Mouse (Mus musculus): ENCODE measurements around the gene Dnajb2.

Dnajb2 gene

DNA sequence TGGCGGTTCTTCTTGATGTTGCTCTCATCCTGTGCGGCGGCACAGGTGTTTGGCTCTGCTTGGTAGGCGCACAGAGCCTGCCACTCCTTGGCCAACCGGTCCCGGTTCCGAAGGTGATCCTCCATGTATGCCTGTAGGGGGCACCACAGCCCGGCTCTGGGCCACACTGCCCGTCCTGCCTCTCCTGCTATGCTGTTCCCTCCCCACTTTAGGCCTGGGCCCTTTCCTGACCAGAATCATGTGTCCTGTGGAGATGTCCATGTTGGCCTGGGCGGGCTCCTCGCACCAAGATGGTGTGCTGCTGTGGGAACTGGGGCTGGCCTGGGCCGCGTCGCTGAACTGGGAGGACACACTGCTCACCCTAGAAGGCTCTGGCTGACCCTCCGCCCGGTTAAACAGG lies 16.8 kb downstream of the Dnajb2 start:
- peak; percentile 27 for DNase-seq

DNA sequence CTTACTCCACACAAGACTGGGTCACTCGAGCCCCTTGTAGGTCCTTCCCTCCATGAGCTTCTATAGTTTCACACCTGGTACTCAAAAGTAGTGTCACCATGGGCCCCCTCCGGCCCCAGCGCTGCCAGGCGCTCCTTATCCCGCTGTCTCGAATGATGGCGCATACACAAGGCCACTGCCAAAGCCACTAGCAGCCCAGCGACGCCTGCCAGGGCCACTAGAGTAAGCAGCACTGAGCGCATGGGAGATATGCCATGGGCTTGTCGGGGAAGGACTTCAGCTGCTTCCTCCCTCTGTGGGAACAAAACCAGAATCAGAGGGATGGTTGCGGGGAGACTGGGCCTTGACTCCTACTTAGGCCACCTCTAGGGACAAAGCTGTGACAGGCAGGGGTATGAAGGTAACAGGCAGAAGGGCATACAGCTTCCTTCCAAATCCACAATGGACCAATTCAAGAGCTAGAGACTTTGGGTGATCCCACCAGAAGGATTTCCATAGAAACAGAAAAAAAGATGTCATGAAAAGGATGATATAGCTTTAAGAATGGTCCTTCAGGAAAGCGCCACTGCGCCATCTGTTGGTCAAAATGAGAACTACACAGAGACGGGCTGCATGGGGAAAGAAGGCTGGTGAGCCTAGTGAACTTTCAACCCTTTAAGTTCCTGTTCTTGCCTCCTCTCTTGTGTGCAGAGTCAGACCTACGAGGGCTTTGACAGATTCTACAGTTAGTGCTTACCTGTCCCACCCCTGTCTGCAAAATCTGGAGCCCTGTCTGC lies 17.8 kb downstream of the Dnajb2 start:
- DNase-seq: peak; percentile 88

DNA sequence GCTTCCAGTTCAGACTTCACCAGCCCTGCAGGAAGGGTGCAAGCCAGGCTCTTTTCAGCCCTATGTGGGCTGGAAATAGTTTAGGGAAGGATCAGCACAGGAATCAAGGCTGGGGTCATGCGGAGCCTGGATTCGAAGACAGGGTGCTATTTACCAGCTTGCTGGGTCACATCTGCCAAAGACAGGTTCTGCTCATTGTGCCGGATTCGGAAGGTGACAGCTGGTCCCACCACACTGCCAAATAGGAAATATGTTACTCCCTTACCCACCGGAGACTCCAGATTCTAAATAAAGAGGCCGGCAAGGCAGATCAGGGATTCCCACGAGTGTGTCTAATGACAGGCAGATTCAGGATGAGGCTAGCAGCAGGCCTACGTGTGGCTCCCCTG lies 18.4 kb downstream of the Dnajb2 start:
- no peak for DNase-seq

DNA sequence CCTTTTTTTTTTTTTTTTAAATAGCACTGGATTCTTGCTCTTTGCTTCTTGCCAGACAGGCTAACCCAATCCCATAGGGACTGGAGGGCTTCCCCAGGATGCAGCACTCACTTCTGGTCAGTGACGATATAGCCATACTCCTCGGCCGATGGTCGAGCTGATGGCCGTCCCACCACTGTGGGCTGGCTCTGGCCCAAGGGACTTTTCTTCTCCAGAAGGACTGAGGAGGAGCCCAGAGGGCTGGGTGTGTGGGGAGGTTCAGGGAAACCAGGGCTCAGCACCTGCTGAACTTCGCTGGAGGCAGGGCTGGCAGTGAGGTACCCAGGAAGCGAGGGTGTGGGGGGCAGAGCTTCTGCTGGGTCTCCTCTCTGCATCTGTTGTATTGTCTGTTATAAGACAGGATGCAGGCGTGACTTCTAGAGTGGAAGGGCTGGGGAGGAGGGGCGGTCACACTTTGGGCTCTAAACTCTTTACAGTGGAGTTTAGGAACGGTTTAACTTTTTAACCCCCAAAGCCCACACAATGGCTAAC lies 19.4 kb downstream of the Dnajb2 start:
- peak; percentile 78 for DNase-seq

DNA sequence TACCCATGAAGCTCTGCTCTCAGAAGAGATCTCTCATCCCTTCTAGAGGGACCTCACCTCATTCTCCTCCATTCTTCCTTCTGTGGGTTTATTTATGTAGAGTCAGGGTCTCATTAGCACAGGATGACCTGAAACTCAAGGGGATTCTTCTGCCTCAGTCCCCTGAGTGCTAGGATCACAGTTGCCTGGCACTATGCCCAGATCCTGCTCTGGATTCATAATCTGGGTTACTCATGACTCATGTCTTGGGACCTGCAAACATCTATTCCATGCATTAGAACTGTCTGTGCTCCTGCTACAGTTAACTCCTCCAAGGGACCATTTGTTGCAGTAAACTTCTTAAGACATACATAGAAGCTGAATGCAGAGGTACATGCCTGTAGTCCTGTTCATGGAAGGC lies 25.1 kb downstream of the Dnajb2 start:
- DNase-seq: no peak

DNA sequence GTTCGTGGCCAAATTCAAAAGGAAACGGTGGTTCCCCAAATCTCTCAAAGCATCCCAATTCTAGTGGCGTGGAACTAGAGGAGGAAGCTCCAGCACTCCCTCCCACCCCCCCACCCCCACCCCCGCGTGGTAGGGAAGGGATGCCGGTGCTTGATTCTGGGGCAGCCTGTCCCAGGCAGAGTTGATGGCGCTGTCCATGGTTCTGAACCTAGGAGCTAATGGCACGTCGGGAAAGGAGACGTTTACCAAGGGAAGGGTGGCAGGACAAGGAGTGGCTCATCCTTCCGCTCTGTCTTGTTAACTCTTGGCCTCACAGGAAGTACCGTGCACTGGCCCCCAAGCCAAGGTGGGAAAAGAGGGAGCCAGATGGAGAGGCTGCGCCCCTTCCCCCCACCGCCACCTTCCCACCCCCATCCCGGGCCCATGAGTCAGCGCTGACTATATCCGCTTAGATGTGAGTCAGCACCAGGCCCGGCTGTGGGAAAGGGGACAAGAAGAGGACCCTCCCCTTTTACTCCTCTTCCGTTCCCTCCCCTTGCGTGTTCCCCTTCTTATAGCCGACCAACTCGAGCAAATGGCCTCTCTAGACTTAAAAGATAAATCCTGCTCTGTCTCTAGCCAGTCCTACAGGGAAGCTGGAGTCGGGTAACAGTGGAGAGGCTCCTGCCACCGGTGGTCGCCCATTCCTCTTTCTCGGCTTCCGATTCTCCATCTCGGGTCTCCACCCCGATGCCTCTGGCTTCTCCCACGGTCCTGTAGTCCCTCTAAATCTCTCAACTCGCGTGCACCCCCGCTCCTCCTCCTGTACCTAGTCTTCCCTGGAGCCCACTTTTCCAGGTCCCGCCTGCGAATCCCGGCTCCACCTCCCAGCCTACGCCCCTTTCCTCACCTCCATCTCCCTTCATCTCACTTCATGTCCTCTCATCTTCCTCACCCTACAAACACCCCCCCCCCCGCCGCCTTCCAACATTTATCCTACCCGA lies 27.1 kb downstream of the Dnajb2 start:
- peak; percentile 62 for DNase-seq

DNA sequence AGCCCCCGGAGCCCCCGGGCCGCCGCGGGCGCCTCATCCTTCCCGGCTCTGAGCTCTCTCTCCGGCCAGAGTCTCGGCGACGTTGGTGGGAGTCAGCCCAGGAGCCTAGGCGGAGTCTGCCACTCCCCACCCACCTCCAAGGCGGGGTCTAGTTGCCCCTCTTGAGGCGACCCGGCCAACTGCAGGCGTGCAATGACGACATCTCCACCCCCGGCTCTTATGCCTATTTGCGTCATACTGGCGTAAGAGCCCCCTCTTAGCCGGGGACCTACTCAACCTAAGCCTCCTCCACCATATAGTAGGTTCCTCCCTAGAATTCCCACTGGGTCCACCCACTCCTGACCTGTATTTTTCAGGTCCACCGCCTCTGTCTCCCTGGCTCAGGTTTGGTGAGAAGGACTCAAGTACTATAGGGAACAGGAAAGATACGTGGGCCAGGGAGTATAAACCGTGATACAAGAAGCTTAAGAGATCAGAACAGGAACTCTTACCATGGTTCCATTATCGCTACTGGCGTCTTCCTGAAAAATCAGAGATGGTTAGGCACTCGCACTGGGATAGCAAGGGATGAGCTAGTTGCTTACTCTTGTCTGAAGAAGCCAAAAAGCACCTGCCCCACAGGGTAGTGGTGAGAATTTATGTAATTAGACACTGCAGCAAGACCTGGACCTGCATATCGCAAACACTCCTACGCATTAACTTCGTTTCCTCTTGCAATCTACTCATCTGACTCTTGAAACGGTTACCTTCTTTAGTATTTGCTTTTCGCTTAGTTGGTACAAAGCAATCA lies 28.1 kb downstream of the Dnajb2 start, which contains the start of gene Ptprn:
Gene Ptprn, minus strand, starts transcription at position 412 of the 790 bp plus-strand sequence.
- peak; percentile 6 for DNase-seq

DNA sequence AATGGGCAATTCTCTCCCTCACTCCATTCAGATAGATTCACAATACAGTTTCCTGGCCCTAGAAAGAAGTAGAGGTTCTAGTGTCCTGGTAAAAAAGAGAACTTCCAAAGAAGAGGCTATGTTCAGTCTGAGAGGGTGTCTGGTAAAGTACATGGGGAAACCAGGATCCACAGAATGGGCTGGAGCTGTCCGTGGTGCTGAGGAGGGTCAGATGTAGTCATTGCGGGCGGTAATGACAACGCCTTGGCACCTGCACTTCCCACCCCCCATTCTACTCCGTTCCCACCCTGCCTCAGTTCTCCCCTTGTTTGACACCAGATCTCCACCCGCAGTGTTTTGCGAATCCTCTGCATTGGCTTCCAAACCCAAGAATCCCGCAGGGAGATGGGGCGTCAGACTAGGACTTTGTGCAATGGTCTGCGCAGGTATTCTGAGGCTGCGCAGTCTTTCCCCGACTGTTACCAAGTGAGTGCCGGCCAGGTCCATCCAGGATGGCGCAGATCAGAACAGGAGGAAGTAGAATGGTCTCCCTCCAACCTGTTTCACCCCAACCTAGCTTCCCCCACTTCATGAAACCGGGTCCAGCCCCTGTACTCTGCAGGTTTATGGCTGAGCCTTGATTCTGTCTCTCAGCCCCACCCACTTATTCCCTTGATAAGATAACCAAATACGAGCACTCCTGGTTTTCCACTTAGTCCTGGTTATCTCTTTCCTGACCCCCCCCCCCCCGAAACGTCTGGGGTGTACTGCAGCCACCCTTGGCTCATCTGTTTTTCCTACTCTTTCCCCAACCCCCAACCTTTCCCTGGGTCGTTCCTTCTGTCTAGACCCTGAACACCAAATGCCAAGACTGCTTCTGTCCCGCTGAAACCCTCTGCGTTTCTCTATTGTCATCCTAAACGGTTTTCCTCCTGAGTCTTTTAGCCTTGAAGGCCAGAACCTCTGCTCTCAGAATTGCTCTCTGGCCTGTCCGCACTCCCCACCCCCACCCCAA lies 41.3 kb downstream of the Dnajb2 start:
- DNase-seq: peak; percentile 43

DNA sequence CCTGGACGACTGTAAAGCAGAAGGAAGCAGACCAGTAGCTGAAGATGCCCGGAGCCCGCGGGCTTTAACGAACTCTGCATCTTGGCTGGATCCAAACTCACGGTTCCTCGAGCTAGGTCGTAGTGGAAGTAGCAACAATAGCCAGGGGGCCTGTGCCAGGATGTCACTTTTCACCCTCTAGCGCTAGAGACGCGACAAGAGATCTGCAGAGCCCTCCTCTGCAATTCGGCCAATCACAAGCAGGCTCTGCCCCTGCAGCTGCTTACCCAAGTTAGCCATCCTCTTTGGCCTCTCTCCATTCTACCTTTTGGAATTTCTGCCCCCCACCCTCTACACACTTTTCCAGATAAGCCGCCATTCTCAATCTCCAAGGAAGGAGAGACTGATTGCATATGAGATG lies 42.0 kb downstream of the Dnajb2 start, which contains the start of gene Resp18:
Gene Resp18, minus strand, starts transcription at position 188 of the 400 bp plus-strand sequence.
- no peak for DNase-seq

DNA sequence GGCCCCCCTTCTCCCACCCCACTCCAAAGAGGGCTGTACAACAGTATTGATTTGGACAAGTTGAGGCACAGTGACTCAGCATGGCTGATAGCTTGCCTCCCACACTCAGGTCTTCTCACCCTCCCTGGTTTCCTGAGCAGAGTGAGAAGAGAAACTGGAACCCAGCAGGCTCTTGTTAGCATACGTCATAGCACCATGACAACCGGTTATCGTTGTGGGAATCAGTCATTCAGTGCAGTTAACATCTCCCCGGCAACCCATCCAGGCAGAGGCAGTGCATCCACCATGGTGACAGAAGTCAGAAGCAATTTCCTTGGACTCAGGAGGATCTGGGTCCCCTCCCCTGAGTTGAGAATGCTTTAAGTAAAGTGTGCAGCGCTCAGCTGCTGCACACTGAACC lies 46.8 kb downstream of the Dnajb2 start:
- DNase-seq: no peak

DNA sequence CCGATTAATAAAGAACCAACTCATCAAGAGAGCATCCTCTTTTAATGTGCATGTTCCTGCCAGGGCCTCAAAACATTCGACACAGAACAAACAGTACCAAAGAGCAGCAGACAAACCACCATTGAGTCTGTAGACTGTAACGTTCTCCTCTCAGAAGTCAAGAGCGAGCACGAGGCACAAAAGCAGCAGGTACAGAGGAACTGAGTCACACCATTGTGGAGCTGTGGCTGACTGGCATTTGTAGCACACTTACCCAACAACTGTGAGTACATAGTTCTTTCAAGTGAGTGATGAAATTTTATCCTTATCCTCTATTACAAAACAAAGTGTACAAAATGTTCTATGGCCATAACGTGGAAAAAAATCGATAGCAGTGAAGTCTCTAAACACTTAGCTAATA lies 48.7 kb downstream of the Dnajb2 start:
- DNase-seq: no peak

DNA sequence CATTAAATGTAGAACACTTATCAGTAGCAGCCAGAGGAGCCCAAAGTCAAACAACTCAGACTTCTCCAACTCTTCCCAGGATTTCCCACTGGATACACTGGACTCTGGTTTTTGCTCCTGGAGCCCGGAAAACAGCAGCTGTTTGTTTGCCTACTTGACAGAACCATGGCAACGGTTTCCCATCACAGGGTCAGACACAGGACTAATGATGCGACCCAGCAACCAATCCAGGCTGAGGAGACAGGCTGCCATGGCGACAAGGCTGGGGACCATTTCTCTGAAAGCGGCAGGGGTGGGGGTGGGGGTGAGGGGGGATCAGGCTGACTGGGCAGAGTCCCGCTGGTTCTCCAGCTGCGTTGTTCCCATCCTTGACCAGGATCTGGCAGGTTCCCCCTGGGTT lies 53.2 kb downstream of the Dnajb2 start:
- DNase-seq: no peak

DNA sequence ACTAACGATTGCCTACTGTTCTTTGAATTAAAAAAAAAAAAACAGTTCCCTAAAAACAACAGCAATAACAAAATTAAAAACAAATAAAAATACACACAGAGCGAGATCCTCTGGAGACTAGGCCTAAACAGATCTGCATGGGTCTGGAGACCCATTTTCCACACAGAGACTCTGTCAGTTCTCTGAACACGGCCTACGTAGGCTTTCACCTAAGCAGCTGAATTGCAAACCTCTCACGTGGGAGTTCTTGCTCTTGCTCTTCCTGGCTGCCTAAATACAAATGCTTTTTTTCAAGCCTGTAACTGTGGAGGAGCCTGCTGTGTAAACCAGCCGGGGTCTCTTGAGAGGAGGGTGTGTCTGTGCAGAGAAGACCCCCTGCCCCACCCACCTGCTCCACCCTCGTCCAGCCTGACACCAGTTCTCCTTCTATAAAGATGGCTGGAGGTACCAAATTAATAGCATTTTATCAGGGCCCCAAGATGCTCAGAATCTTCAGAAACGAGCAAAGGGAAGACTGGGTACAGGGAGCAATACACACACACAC lies 53.8 kb downstream of the Dnajb2 start:
- DNase-seq: no peak

DNA sequence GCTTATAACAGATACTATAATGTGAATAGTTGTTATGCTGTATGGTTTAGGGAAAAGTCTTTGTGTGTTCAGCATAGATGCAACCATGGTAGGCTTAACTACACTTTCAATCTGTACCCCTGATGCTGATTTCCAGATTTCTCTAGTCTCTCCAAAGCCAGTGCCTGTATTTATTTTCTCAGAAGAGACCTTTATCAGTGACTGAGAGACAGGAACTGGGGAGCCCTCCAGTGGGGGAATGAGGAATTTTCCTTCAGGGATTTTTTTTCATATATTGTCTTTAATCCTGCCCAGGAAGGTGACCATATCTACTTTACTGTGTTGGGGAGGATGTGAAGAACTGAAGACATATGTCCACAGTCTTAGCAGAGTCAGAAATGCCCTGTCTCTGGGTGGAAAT lies 54.4 kb downstream of the Dnajb2 start:
- peak; percentile 43 for DNase-seq

DNA sequence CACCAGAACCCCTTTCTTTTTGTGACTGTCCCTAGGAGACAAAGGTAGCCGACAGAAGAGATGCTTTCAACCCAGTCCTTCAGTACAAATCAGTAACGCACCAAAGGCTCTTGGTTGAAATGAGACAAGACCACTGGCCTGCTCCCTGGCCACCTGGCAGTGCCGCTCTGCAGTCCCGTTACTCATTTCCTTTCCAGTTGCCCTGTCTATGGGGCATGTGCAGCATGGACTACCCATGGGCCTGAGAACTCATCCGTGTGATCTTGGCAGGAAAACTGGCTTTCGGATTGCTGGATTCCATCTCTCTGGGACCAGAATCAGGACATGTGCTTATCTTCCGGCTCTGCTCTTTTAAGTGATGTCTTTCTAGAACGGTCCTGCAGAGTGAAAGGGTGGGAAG lies 55.1 kb downstream of the Dnajb2 start:
- no peak for DNase-seq

DNA sequence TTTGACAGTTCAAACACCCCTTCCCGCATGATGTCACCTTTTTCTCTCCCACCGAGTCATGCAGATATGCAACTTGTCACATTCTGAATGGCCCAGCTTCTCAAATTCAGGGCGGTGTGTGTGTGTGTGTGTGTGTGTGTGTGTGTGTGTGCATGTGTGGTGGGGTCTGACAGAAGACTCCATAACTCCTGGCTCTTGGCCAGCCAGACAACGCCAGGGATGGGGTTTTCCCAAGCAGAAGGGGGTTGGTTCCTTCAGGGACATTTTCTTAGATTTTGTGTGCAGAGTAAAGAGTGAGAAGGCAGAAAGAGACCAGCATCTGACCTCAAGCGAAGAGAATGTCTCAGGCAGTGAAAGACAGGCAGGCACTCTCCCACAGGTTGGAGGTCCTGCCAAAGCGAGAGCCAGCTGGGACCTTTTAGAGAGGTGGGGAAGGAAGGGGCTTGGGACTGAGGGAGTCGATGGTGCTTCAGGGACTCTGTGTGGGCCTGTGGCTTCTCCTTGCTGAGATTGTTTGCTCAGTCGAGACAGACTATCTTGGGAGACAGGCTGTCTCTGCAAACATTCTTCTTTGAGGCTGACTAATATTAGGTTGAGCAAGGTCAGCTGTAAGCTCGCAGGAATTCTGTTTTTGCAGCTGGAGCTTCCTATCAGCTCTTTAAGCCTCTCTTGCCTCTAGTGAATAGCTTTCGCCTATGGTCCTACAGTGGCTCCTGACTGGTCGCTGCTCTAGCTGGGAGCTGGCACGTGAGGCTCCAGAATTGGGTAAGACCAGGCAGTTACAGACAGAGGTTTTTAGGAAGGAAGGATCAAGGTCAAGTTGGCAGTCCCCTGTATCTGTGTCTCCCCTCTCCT lies 56.5 kb downstream of the Dnajb2 start:
- DNase-seq: no peak

DNA sequence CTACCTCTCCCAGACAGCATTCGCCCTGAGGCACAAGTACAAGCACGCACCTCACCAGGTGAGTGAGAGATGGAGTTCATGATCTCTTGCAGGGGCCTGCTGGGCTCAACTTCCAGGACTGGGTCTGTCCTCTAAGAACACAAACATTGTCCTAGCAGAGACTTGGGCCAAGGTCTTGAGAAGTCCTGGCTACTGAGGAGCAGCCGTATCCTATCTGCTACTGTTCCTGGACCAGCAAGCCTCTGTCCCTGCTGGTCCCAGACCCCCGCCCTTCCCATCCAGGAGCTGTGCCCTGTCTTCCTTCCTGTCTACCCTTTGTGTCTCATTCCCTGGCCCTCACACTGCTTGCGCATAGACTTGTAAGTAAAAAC lies 57.1 kb downstream of the Dnajb2 start:
- no peak for DNase-seq

DNA sequence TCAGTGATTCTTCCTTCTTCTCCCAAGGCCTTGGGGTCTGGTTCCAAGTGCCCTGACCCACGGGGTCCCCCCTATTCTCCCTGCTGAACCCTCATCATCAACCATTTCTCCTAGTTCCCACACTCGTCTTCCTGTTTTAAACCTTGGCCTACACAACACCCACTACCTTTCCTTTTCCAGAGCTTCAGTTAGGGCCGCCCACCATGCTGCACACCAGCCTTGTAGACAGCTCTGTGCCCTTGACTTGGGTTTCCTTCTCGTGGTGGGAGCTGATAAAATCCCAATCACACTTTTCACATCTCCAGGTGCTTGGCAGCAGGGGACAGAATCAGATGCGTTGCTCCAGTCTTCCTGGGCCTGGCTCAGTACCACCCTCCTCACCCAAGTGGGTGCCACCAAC lies 58.1 kb downstream of the Dnajb2 start:
- DNase-seq: no peak

Measured in thymus, postnatal 14 days (tissue).